Mouse (Mus musculus): ENCODE results near the gene Crtc3. TPM values are rescaled to one million over a fixed set of nuclear protein-coding genes. Genes with fewer than 3 reads are reported as not detected.

Crtc3 gene
- polyA plus RNA-seq, 1 experiment = 6.4 TPM

- Histone ChIP-seq H3K36me3 (ENCODE audit: control insufficient read depth, insufficient read depth) (no peaks in the 10 kb centered on the region), H3K79me2 (ENCODE audit: control insufficient read depth, insufficient read depth) (no peaks in the 10 kb centered on the region), H3ac (ENCODE audit: control insufficient read depth, insufficient read length, low read depth) (no peak overlapping the region), H3K27me3 (ENCODE audit: control insufficient read depth, insufficient read depth, insufficient read length) (no peaks in the 10 kb centered on the region), H3K4me3 (ENCODE audit: insufficient read depth, poor library complexity, severe bottlenecking) (no peak overlapping the region), H3K79me3 (ENCODE audit: low read depth) (no peaks in the 10 kb centered on the region)
- TF ChIP-seq CEBPB (IDR thresholded peaks at IDR 0.05; ENCODE audit: low read depth) = no peak
- TF ChIP-seq CTCF (IDR thresholded peaks at IDR 0.05; ENCODE audit: control insufficient read depth, insufficient read depth, insufficient read length) = no peak
- no peak for TF ChIP-seq MAX (IDR thresholded peaks at IDR 0.05)
- TF ChIP-seq MYOD1 (IDR thresholded peaks at IDR 0.05; ENCODE audit: control insufficient read depth, insufficient read length, low read depth) = no peak
- TF ChIP-seq MYOG (IDR thresholded peaks at IDR 0.05; ENCODE audit: control insufficient read depth, extremely low read depth, insufficient read length) = no peak
- no peak for TF ChIP-seq FOSL1 (IDR thresholded peaks at IDR 0.05; ENCODE audit: insufficient read depth, low read length, poor library complexity, severe bottlenecking)
- TF ChIP-seq USF1 (IDR thresholded peaks at IDR 0.05; ENCODE audit: low read depth) = no peak
Measured at GRCm38 (mm10) chr7:80696334-80696733, 7.7 kb upstream of the Crtc3 start.

GRCm38 (mm10) chr7:80692472-80692871 is 3.8 kb upstream of the Crtc3 start:
- H3K79me2 ChIP-seq (ENCODE audit: control insufficient read depth, insufficient read depth) = peaks cover 8% of the 10 kb centered on the region
- no peak for TF ChIP-seq MAX (IDR thresholded peaks at IDR 0.05)
- no peak for TF ChIP-seq MYOG (IDR thresholded peaks at IDR 0.05; ENCODE audit: control insufficient read depth, extremely low read depth, insufficient read length)
- no peak for TF ChIP-seq USF1 (IDR thresholded peaks at IDR 0.05; ENCODE audit: low read depth)
- TF ChIP-seq CEBPB (IDR thresholded peaks at IDR 0.05; ENCODE audit: low read depth) = no peak
- no peak for TF ChIP-seq FOSL1 (IDR thresholded peaks at IDR 0.05; ENCODE audit: insufficient read depth, low read length, poor library complexity, severe bottlenecking)
- no peak for TF ChIP-seq CTCF (IDR thresholded peaks at IDR 0.05; ENCODE audit: control insufficient read depth, insufficient read depth, insufficient read length)
- TF ChIP-seq MYOD1 (IDR thresholded peaks at IDR 0.05; ENCODE audit: control insufficient read depth, insufficient read length, low read depth) = no peak
- no peaks in the 10 kb centered on the region for H3K79me3 ChIP-seq (ENCODE audit: low read depth)
- no peak overlapping the region for H3ac ChIP-seq (ENCODE audit: control insufficient read depth, insufficient read length, low read depth)
- no peaks in the 10 kb centered on the region for H3K36me3 ChIP-seq (ENCODE audit: control insufficient read depth, insufficient read depth)
- no peaks in the 10 kb centered on the region for H3K27me3 ChIP-seq (ENCODE audit: control insufficient read depth, insufficient read depth, insufficient read length)
- no peak overlapping the region for H3K4me3 ChIP-seq (ENCODE audit: insufficient read depth, poor library complexity, severe bottlenecking)

GRCm38 (mm10) chr7:80691131-80691530 is 2.5 kb upstream of the Crtc3 start:
- no peaks in the 10 kb centered on the region for H3K36me3 ChIP-seq (ENCODE audit: control insufficient read depth, insufficient read depth)
- H3K79me3 ChIP-seq (ENCODE audit: low read depth) = peaks cover 11% of the 10 kb centered on the region
- H3K79me2 ChIP-seq (ENCODE audit: control insufficient read depth, insufficient read depth) = peaks cover 21% of the 10 kb centered on the region
- TF ChIP-seq MAX (IDR thresholded peaks at IDR 0.05) = no peak
- no peak for TF ChIP-seq CTCF (IDR thresholded peaks at IDR 0.05; ENCODE audit: control insufficient read depth, insufficient read depth, insufficient read length)
- TF ChIP-seq MYOG (IDR thresholded peaks at IDR 0.05; ENCODE audit: control insufficient read depth, extremely low read depth, insufficient read length) = no peak
- TF ChIP-seq FOSL1 (IDR thresholded peaks at IDR 0.05; ENCODE audit: insufficient read depth, low read length, poor library complexity, severe bottlenecking) = no peak
- no peak for TF ChIP-seq MYOD1 (IDR thresholded peaks at IDR 0.05; ENCODE audit: control insufficient read depth, insufficient read length, low read depth)
- no peak for TF ChIP-seq USF1 (IDR thresholded peaks at IDR 0.05; ENCODE audit: low read depth)
- no peak for TF ChIP-seq CEBPB (IDR thresholded peaks at IDR 0.05; ENCODE audit: low read depth)
- H3K4me3 ChIP-seq (ENCODE audit: insufficient read depth, poor library complexity, severe bottlenecking) = no peak overlapping the region
- H3K27me3 ChIP-seq (ENCODE audit: control insufficient read depth, insufficient read depth, insufficient read length) = no peaks in the 10 kb centered on the region
- no peak overlapping the region for H3ac ChIP-seq (ENCODE audit: control insufficient read depth, insufficient read length, low read depth)

- Histone ChIP-seq H3K4me3 (ENCODE audit: insufficient read depth, poor library complexity, severe bottlenecking) (peak overlapping the region; percentile 49), H3K79me2 (ENCODE audit: control insufficient read depth, insufficient read depth) (peaks cover 40% of the 10 kb centered on the region), H3K79me3 (ENCODE audit: low read depth) (peaks cover 21% of the 10 kb centered on the region), H3ac (ENCODE audit: control insufficient read depth, insufficient read length, low read depth) (no peak overlapping the region), H3K27me3 (ENCODE audit: control insufficient read depth, insufficient read depth, insufficient read length) (no peaks in the 10 kb centered on the region), H3K36me3 (ENCODE audit: control insufficient read depth, insufficient read depth) (no peaks in the 10 kb centered on the region)
- no peak for TF ChIP-seq CEBPB (IDR thresholded peaks at IDR 0.05; ENCODE audit: low read depth)
Measured at GRCm38 (mm10) chr7:80689221-80689591, 529 bp upstream of the Crtc3 start.

GRCm38 (mm10) chr7:80687721-80688555 is 739 bp downstream of the Crtc3 start:
- H3ac ChIP-seq (ENCODE audit: control insufficient read depth, insufficient read length, low read depth) = peak overlapping the region; percentile 93
- H3K36me3 ChIP-seq (ENCODE audit: control insufficient read depth, insufficient read depth) = no peaks in the 10 kb centered on the region
- H3K4me3 ChIP-seq (ENCODE audit: insufficient read depth, poor library complexity, severe bottlenecking) = peak overlapping the region; percentile 49
- TF ChIP-seq USF1 (IDR thresholded peaks at IDR 0.05; ENCODE audit: low read depth) = no peak
- no peak for TF ChIP-seq MYOD1 (IDR thresholded peaks at IDR 0.05; ENCODE audit: control insufficient read depth, insufficient read length, low read depth)
- no peak for TF ChIP-seq MYOG (IDR thresholded peaks at IDR 0.05; ENCODE audit: control insufficient read depth, extremely low read depth, insufficient read length)
- TF ChIP-seq MAX (IDR thresholded peaks at IDR 0.05) = no peak
- TF ChIP-seq FOSL1 (IDR thresholded peaks at IDR 0.05; ENCODE audit: insufficient read depth, low read length, poor library complexity, severe bottlenecking) = no peak
- TF ChIP-seq CEBPB (IDR thresholded peaks at IDR 0.05; ENCODE audit: low read depth) = no peak
- TF ChIP-seq CTCF (IDR thresholded peaks at IDR 0.05; ENCODE audit: control insufficient read depth, insufficient read depth, insufficient read length) = no peak
- no peaks in the 10 kb centered on the region for H3K27me3 ChIP-seq (ENCODE audit: control insufficient read depth, insufficient read depth, insufficient read length)
- H3K79me3 ChIP-seq (ENCODE audit: low read depth) = peaks cover 23% of the 10 kb centered on the region
- H3K79me2 ChIP-seq (ENCODE audit: control insufficient read depth, insufficient read depth) = peaks cover 50% of the 10 kb centered on the region

GRCm38 (mm10) chr7:80685639-80686038 is 3.0 kb downstream of the Crtc3 start:
- Histone ChIP-seq H3K36me3 (ENCODE audit: control insufficient read depth, insufficient read depth) (no peaks in the 10 kb centered on the region), H3ac (ENCODE audit: control insufficient read depth, insufficient read length, low read depth) (no peak overlapping the region), H3K79me3 (ENCODE audit: low read depth) (peaks cover 25% of the 10 kb centered on the region), H3K79me2 (ENCODE audit: control insufficient read depth, insufficient read depth) (peaks cover 61% of the 10 kb centered on the region), H3K27me3 (ENCODE audit: control insufficient read depth, insufficient read depth, insufficient read length) (no peaks in the 10 kb centered on the region), H3K4me3 (ENCODE audit: insufficient read depth, poor library complexity, severe bottlenecking) (no peak overlapping the region)
- TF ChIP-seq CTCF (IDR thresholded peaks at IDR 0.05; ENCODE audit: control insufficient read depth, insufficient read depth, insufficient read length) (no peak), MYOD1 (IDR thresholded peaks at IDR 0.05; ENCODE audit: control insufficient read depth, insufficient read length, low read depth) (no peak), CEBPB (IDR thresholded peaks at IDR 0.05; ENCODE audit: low read depth) (no peak), FOSL1 (IDR thresholded peaks at IDR 0.05; ENCODE audit: insufficient read depth, low read length, poor library complexity, severe bottlenecking) (no peak), USF1 (IDR thresholded peaks at IDR 0.05; ENCODE audit: low read depth) (no peak), MYOG (IDR thresholded peaks at IDR 0.05; ENCODE audit: control insufficient read depth, extremely low read depth, insufficient read length) (no peak), MAX (IDR thresholded peaks at IDR 0.05) (no peak)
